Mouse (Mus musculus) E14TG2a.4 (cell line): Measurements from ENCODE around the gene Calm4.
"Not testable (repeated sequence)": the region's sequence is repeated elsewhere in the genome, so short reads cannot be mapped to it uniquely, and the experiment has no call there.

ENCODE experiments used
- H3K27me3 ChIP-seq: 2 replicates; pipeline ENCODE4 v1.6.1; 2014; ENCODE audit warnings: low read length, control low read depth; ENCODE audit not compliant: insufficient read depth
- H3K36me3 ChIP-seq: 2 replicates; pipeline ENCODE4 v1.6.1; 2014; ENCODE audit warnings: low read length, control low read depth; ENCODE audit not compliant: insufficient read depth
- H3K4me1 ChIP-seq: replicated peaks from 2 replicates; pipeline ENCODE4 v1.6.1; 2014; ENCODE audit warnings: low read depth, low read length, control low read depth
- H3K4me3 ChIP-seq: replicated peaks from 2 replicates; pipeline ENCODE4 v1.5.1; 2014; ENCODE audit warnings: mild to moderate bottlenecking, low read length
- H3K9me3 ChIP-seq: 2 replicates; pipeline ENCODE4 v1.6.1; 2014; ENCODE audit warnings: low read length, control low read depth
- CTCF ChIP-seq: conservative IDR thresholded peaks from 2 replicates; pipeline ENCODE4 v1.5.1; 2014; ENCODE audit warnings: low read length
- NANOG ChIP-seq: IDR thresholded peaks from 2 replicates; pipeline ENCODE4 v1.6.1; 2014; ENCODE audit warnings: borderline replicate concordance, low read length, mixed read lengths
- POU5F1 ChIP-seq: IDR thresholded peaks from 2 replicates; pipeline ENCODE4 v1.6.1; 2014; ENCODE audit warnings: low read length, borderline replicate concordance

Calm4 gene

DNA sequence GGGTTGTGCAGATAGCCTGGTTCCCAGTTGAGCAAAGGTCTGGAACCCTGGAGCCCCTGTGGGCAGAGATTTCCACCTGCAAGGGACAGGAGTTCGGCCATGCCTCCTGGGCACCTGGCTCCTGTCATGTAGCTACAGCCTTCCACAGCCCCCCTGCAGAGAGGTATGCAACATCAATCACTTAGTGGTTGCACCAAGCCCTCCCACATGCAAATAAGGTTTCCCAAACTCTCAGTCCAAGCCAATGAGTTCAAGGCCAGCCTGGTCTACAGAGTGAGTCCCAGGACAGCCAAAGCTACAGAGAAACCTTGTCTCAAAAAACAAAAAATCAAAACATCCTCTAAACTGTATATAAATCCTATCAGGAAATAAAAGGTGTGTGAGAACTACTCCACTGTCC lies 12.8 kb downstream of the Calm4 start:
- H3K27me3 ChIP-seq = no peaks in the 10 kb centered on the region
- no peaks in the 10 kb centered on the region for H3K9me3 ChIP-seq
- TF ChIP-seq NANOG (no peak), CTCF (no peak), POU5F1 (no peak)

DNA sequence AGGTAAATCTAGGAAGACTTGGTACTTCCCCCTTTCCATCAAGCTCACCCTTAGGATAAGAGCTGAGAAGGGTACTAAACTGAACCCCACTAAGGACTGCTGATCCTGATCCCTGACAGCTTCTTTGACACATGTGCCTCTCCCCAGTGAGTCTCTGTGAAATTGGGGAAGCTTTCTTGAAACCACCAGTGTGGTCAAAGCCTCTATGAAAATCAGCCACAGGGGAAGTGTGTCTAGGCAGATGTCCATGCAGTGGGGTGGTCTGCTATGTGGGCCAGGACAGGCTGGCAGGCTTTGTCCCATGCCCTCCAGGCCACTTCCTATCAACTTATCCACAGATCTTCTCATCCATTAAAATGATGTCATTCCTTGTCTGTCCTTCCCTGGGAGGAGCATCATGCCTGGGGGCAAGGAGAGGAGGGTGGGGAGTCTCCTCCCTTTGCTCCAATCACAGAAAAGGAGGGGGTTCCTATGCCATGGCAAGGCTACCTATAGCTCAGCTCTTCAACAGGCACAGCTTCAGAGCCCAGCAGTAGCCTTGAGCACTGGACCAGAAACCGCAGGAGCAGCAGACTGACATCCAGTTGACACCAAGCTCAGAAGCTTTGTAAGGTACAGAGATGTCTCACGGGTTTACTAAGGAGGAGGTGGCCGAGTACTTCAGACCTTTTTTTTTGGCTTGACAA lies 16.2 kb downstream of the Calm4 start, which contains the start of gene Calm5:
TSS of gene Calm5 (plus strand) at position 526 of the 686 bp plus-strand sequence.
- H3K36me3 ChIP-seq, H3K9me3 ChIP-seq, H3K4me3 ChIP-seq, H3K27me3 ChIP-seq: not testable (repeated sequence)
- peaks cover 35% of the 10 kb centered on the region for H3K4me1 ChIP-seq

More for the DNA sequence above, 12.8 kb downstream of the Calm4 start:
- Histone ChIP-seq H3K4me3 (no peak overlapping the region), H3K4me1 (peaks cover 23% of the 10 kb centered on the region), H3K36me3 (no peaks in the 10 kb centered on the region)

DNA sequence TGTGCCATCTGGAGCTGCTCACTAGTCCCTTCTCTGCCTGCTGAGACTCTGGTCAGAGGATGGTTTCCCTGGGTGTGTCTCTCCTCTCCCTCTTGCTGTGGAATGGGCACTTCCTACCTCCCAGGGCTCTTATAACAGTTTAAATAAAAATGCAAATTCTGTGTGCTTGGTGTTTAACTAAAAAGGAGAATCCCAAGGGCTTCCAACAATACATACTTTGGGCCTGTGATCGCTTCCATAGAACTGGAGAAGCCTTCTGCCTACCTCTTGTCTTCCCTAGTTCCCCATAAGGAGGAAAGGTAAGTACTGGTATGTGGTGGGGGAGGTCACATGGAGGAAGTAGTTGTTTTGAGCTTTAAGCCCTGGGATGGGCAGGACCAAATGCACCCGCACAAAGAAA lies 17.3 kb downstream of the Calm4 start:
- Histone ChIP-seq H3K27me3 (no peaks in the 10 kb centered on the region), H3K36me3 (no peaks in the 10 kb centered on the region)
- TF ChIP-seq NANOG (peak; percentile 48; the same call in 1 of the 2 replicates), CTCF (no peak)

DNA sequence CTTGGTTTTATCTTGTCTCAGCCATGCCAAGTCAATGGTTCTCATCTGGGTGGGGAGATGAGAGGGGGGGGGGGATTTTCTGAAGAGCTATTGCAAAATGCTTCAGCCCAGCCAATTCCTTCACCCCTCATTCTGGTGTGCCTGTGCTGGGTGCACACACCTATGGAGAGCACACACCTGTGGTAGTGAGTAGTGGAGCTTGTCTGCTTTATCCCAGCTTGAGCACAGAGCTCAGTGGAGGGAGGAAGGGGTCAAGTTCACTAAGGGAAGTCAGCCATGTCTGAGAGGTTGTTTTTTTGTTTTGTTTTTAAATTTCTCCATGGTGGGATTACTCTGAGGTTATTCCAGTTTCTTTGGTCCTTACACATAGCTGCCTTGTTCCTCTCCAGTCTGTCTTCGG lies 18.7 kb downstream of the Calm4 start:
- Histone ChIP-seq H3K27me3 (peaks cover 8% of the 10 kb centered on the region; the same call in 1 of the 2 replicates), H3K4me3 (no peak overlapping the region), H3K36me3 (no peaks in the 10 kb centered on the region), H3K9me3 (no peaks in the 10 kb centered on the region), H3K4me1 (peaks cover 25% of the 10 kb centered on the region)
- TF ChIP-seq POU5F1 = no peak
- no peak for TF ChIP-seq NANOG
- TF ChIP-seq CTCF = no peak

More for the DNA sequence above, 17.3 kb downstream of the Calm4 start:
- Histone ChIP-seq H3K4me1 (peaks cover 35% of the 10 kb centered on the region), H3K4me3 (no peak overlapping the region), H3K9me3 (no peaks in the 10 kb centered on the region)

DNA sequence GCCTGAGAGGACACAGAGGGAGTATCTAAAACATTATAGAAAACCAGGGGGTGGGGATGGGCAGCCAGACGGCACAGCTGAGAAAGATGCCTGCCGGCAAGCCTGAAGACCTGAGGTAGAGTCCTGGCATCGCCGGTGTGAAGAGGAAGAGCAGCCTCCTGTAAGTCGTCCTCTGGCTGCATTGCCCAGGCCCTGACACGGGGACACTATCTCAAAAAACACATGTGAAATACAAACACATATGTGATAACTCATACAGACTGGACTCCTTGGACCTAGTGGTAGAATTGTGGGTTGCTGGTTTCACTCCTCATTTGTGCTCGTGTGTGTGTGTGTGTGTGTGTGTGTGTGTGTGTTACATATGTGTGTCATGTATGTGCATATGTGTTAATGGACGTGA lies 23.7 kb downstream of the Calm4 start:
- TF ChIP-seq POU5F1 (no peak), CTCF (no peak), NANOG (no peak)
- no peaks in the 10 kb centered on the region for H3K9me3 ChIP-seq
- no peaks in the 10 kb centered on the region for H3K36me3 ChIP-seq
- H3K4me3 ChIP-seq = no peak overlapping the region
- H3K4me1 ChIP-seq = peaks cover 30% of the 10 kb centered on the region
- peaks cover 19% of the 10 kb centered on the region for H3K27me3 ChIP-seq

DNA sequence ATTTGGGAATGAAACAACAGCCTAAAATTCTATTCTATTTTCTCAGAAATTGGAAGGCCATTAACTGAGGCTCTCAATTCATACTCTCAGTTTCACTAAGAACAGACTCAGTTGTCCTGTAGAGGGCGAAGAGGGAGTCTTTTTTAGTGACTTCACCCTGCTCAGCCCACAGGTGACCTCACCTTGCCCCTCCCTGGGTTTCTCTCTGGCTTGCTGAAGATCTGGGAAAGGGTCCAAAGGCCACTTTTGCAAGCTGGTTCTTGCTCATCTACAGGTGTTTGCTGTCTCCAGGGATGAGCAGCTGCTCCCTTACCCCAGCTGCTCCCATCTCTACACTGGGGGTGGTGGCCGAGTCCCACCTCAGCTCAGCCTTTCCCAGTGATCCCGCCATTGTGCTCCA lies 24.8 kb downstream of the Calm4 start:
- Histone ChIP-seq H3K9me3 (peaks cover 6% of the 10 kb centered on the region; the same call in 1 of the 2 replicates), H3K4me1 (peaks cover 25% of the 10 kb centered on the region), H3K4me3 (no peak overlapping the region), H3K36me3 (no peaks in the 10 kb centered on the region), H3K27me3 (peaks cover 19% of the 10 kb centered on the region)
- TF ChIP-seq CTCF = no peak
- no peak for TF ChIP-seq POU5F1
- no peak for TF ChIP-seq NANOG

DNA sequence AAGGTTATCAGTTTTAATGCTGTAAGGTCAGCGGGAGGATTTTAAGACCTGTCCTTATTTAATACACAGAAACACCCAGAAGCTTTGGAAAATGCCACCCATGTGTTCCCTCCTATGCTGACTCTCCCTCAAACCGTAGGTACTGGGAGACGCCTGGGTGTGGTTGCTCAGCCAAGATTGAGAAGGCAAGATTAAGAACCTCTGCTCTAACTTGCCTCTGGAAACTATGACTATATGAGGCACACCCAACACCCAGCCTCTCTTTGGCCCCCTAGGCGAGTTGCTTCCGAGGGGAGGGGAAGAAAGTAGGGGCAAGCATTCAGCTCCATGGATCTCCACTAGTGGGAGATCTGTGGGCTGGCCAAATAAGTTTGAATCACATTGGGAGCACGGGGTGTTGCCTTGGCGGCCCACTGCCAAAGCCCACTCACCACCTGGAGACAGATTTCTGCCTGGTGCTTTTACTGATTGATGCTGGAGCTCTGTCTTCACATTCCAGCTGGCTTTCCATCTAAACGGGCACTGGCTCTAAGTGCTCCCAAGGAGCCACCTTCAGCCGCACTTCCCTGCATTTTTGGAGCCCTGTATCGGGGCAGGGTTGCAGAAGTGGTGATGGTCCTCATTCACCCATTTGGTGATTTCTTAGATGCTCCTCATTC lies 25.5 kb downstream of the Calm4 start:
- Histone ChIP-seq H3K9me3 (peaks cover 7% of the 10 kb centered on the region; the same call in 1 of the 2 replicates), H3K4me3 (no peak overlapping the region), H3K36me3 (no peaks in the 10 kb centered on the region), H3K4me1 (peaks cover 25% of the 10 kb centered on the region), H3K27me3 (peaks cover 19% of the 10 kb centered on the region)
- TF ChIP-seq CTCF (no peak), NANOG (no peak), POU5F1 (no peak)

DNA sequence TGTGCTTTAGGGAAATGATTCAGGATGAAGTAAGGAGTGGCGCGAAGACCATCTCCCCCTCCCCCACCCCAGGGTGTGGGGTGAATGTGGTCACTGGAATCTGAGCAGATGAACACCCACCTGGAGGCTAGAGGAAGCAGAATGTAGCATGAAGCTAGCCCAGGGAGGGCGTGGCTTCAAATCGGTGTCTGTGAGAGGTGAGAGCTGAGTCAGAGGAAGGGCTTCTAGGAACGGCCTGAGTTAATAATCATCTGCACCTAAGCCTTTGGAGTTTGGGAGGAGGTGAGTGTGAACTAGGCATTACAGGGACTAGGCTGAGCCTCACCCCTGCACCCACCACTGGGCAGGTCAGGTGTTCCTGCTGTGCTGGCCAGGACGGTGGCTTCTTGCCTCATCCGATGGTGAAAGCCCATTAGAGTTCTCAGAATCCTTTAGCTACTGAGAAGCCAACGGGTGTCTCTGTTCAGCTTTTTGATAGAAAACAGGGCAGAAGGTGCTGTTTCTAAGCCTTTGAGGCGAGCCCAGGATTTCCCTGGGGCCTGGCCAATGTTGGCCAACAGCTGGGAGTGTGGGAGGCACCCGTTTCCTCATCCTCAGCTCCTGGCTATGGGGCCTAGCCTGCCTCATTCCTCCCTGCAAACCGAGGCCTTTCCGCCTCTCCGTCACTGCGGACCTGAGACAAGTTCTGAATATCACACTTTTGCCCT lies 28.2 kb downstream of the Calm4 start:
- peaks cover 13% of the 10 kb centered on the region for H3K27me3 ChIP-seq
- no peak for TF ChIP-seq CTCF
- TF ChIP-seq POU5F1 = no peak
- no peak for TF ChIP-seq NANOG
- H3K4me1 ChIP-seq = peaks cover 25% of the 10 kb centered on the region
- H3K4me3 ChIP-seq = no peak overlapping the region
- H3K9me3 ChIP-seq = peaks cover 7% of the 10 kb centered on the region; the same call in 1 of the 2 replicates
- no peaks in the 10 kb centered on the region for H3K36me3 ChIP-seq
